Mouse (Mus musculus): ENCODE measurements around the gene Gclm.
"Not testable (repeated sequence)": the region's sequence is repeated elsewhere in the genome, so short reads cannot be mapped to it uniquely, and the experiment has no call there.

GRCm38 (mm10) chr3:122226972-122227371 lies 18.4 kb upstream of the Gclm start:
- not testable (repeated sequence) for TF ChIP-seq CTCF (IDR thresholded peaks at IDR 0.05; ENCODE audit: low read depth, low read length); POLR2A (IDR thresholded peaks at IDR 0.05; ENCODE audit: insufficient read depth, low read length); EP300 (IDR thresholded peaks at IDR 0.05; ENCODE audit: insufficient read depth, low read depth, low read length)
